ENCODE assay signal across 18 mouse cellular contexts in the genomic region with DNA sequence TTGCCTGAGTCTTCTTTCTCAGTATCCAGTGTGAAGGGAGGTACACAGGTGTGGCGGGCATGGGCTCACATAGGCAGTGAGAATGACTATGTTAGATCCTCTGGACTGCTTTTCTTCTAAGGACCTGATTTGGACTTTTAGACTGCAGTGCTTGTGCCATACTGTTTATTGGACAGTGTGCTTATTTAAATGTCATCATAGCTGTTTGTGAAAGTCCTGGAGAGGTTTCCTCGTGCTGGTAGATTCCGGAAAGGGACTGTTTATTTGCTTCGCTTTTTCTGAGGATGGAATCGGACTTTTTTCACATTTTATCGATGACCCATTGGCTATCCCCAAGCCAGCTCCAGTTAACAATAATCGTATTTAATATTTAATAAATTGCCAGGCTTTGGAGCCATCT. TPM values are rescaled to one million over a fixed set of nuclear protein-coding genes. Genes with fewer than 3 reads are reported as not detected.
DNase-seq lines count a peak whose midpoint lies in the region; ATAC-seq and TF ChIP-seq lines count a peak whose summit lies in the region.
"Had no signal": no experiment of that assay in that cellular context is flagged by ENCODE, and none has a peak within 500 bp of the region (broad histone marks: within the 10 kb centered on the region; RNA-seq: fewer than 3 reads in every experiment).

No protein-coding gene starts in this region.

- no peaks in the 10 kb centered on the region; the same call in 1 of the 2 replicates for H3K36me3 ChIP-seq in heart, embryonic 10.5 days
- no peaks in the 10 kb centered on the region for H3K36me3 ChIP-seq in liver, adult 2 months (ENCODE audit: control insufficient read depth, insufficient read depth, low read length)
- no peaks in the 10 kb centered on the region for H3K36me3 ChIP-seq in liver, embryonic 12.5 days
- H3K36me3 ChIP-seq in midbrain, embryonic 11.5 days (ENCODE audit: control insufficient read depth, insufficient read depth, low read length), result no peaks in the 10 kb centered on the region
- no peaks in the 10 kb centered on the region for H3K36me3 ChIP-seq in midbrain, postnatal 0 days (ENCODE audit: insufficient read depth, low read length)

- TF ChIP-seq POLR2A in liver, adult 2 months (IDR thresholded peaks at IDR 0.05; ENCODE audit: extremely low read depth, insufficient read depth, low read length), result no peak

- H3K27ac ChIP-seq in heart, embryonic 10.5 days, result no peak overlapping the region
- peak overlapping the region; percentile 97 for H3K27ac ChIP-seq in liver, adult 2 months (replicated peaks; ENCODE audit: insufficient read depth, low read depth, low read length)
- no peak overlapping the region for H3K27ac ChIP-seq in liver, embryonic 12.5 days
- H3K27ac ChIP-seq in midbrain, embryonic 11.5 days (ENCODE audit: low read depth, low read length), result no peak overlapping the region
- no peak overlapping the region for H3K27ac ChIP-seq in midbrain, postnatal 0 days (ENCODE audit: low read depth, low read length)

- no peak overlapping the region for H3K4me3 ChIP-seq in heart, embryonic 10.5 days
- no peak overlapping the region for H3K4me3 ChIP-seq in liver, adult 2 months (ENCODE audit: insufficient read depth, low read depth, low read length)
- no peak overlapping the region for H3K4me3 ChIP-seq in liver, embryonic 12.5 days
- no peak overlapping the region for H3K4me3 ChIP-seq in midbrain, embryonic 11.5 days (ENCODE audit: low read depth, low read length)
- H3K4me3 ChIP-seq in midbrain, postnatal 0 days (ENCODE audit: low read depth, low read length), result no peak overlapping the region

- H3K9me3 ChIP-seq in heart, embryonic 10.5 days, result no peaks in the 10 kb centered on the region
- H3K9me3 ChIP-seq in liver, embryonic 12.5 days (replicated peaks), result no peaks in the 10 kb centered on the region
- H3K9me3 ChIP-seq in midbrain, embryonic 11.5 days (ENCODE audit: control insufficient read depth, low read length), result no peaks in the 10 kb centered on the region
- H3K9me3 ChIP-seq in midbrain, postnatal 0 days (ENCODE audit: low read length), result no peaks in the 10 kb centered on the region
- H3K9me3 ChIP-seq: G1E had no signal

- ATAC-seq in liver, embryonic 12.5 days, result no peak
- ATAC-seq in midbrain, embryonic 11.5 days (ENCODE audit: low FRiP score), result no peak
- ATAC-seq in midbrain, postnatal 0 days (ENCODE audit: low FRiP score), result no peak
- ATAC-seq: activated CD4-positive, CD25-positive, alpha-beta regulatory T cell, adult 4 months; CD4-positive, CD25-positive, alpha-beta regulatory T cell, adult 4 months; Patski had no signal

- WGBS in heart, embryonic 10.5 days, result 90% methylated on average over 7 of the region's 7 CpGs
- 31% methylated on average over 7 of the region's 7 CpGs for WGBS in liver, adult 2 months
- WGBS in liver, embryonic 12.5 days (ENCODE audit: insufficient replicate concordance), result 82% methylated on average over 7 of the region's 7 CpGs
- WGBS in midbrain, embryonic 11.5 days, result 90% methylated on average over 7 of the region's 7 CpGs
- WGBS in midbrain, postnatal 0 days, result 79% methylated on average over 7 of the region's 7 CpGs

- DNase-seq in heart, adult 11 months, result peak; percentile 70
- no peak for DNase-seq in heart, embryonic 10.5 days (ENCODE audit: low spot score)
- peak; percentile 86 for DNase-seq in liver, adult 2 months (ENCODE audit: extremely low read depth, low read depth, low spot score)
- peak; percentile 51 for DNase-seq in midbrain, embryonic 11.5 days (ENCODE audit: low spot score, missing footprints)
- no peak for DNase-seq in midbrain, postnatal 0 days (ENCODE audit: low spot score)
- DNase-seq: adrenal gland, adult 2 months; adrenal gland, adult 8-10 months; adrenal gland, postnatal 10 days; adrenal gland, postnatal 14 days; adrenal gland, postnatal 25 days; adrenal gland, postnatal 36 days; B cell, adult 2 months had no signal

- no peak overlapping the region for H3K4me2 ChIP-seq in liver, embryonic 12.5 days
- H3K4me2 ChIP-seq in midbrain, embryonic 11.5 days, result no peak overlapping the region
- no peak overlapping the region for H3K4me2 ChIP-seq in midbrain, postnatal 0 days (ENCODE audit: low read depth, low read length, poor library complexity, severe bottlenecking)

- TF ChIP-seq CTCF in liver, adult 2 months (IDR thresholded peaks at IDR 0.05; ENCODE audit: low read depth, low read length), result no peak
- no peak for TF ChIP-seq CTCF in midbrain, postnatal 0 days (IDR thresholded peaks at IDR 0.05)

- no peaks in the 10 kb centered on the region for H3K79me2 ChIP-seq in liver, adult 2 months (ENCODE audit: control insufficient read depth, insufficient read depth, low read length)

- peak overlapping the region; percentile 62 for H3K9ac ChIP-seq in liver, adult 2 months (ENCODE audit: low read depth, low read length)
- H3K9ac ChIP-seq in liver, embryonic 12.5 days, result no peak overlapping the region
- H3K9ac ChIP-seq in midbrain, embryonic 11.5 days (ENCODE audit: low read length), result no peak overlapping the region
- no peak overlapping the region for H3K9ac ChIP-seq in midbrain, postnatal 0 days (replicated peaks; ENCODE audit: low read length, poor library complexity, severe bottlenecking)

- H3K27me3 ChIP-seq in heart, embryonic 10.5 days (ENCODE audit: insufficient read depth, poor library complexity, severe bottlenecking), result no peaks in the 10 kb centered on the region
- no peaks in the 10 kb centered on the region for H3K27me3 ChIP-seq in liver, adult 2 months (ENCODE audit: control insufficient read depth, insufficient read depth, low read length)
- no peaks in the 10 kb centered on the region for H3K27me3 ChIP-seq in liver, embryonic 12.5 days (replicated peaks)
- no peaks in the 10 kb centered on the region for H3K27me3 ChIP-seq in midbrain, embryonic 11.5 days (ENCODE audit: control insufficient read depth, insufficient read depth, low read length)
- H3K27me3 ChIP-seq in midbrain, postnatal 0 days (ENCODE audit: insufficient read depth, low read length), result no peaks in the 10 kb centered on the region
- H3K27me3 ChIP-seq: CH12.LX, Patski had no signal

- peaks cover 20% of the 10 kb centered on the region; the same call in 1 of the 2 replicates for H3K4me1 ChIP-seq in heart, embryonic 10.5 days
- peaks cover 19% of the 10 kb centered on the region for H3K4me1 ChIP-seq in liver, adult 2 months (ENCODE audit: control insufficient read depth, insufficient read depth, low read length)
- no peaks in the 10 kb centered on the region for H3K4me1 ChIP-seq in liver, embryonic 12.5 days
- H3K4me1 ChIP-seq in midbrain, embryonic 11.5 days (ENCODE audit: control insufficient read depth, insufficient read depth, low read length), result no peaks in the 10 kb centered on the region
- H3K4me1 ChIP-seq in midbrain, postnatal 0 days (ENCODE audit: insufficient read depth, low read length), result no peaks in the 10 kb centered on the region

RNA-seq across cellular contexts. Expression of a gene that starts 50.7 kb away (rescaled TPM):
- polyA plus RNA-seq in heart, embryonic 10.5 days (2016; fragmentation: Nextera tagmentation; extraction: Ambion mirVana), result 11.3 and 12.8 TPM in 2 replicates
- 5.7 and 6.5 TPM in 2 replicates for total RNA-seq in liver, adult 2 months (2014; rRNA removed)
- 7.9 and 9.7 TPM in 2 replicates for polyA plus RNA-seq in liver, adult 2 months (2012; rRNA removed)
- polyA plus RNA-seq in liver, embryonic 12.5 days (2016; fragmentation: Nextera tagmentation; extraction: Ambion mirVana), result 4.5 and 4.9 TPM in 2 replicates
- polyA plus RNA-seq in midbrain, embryonic 11.5 days (2014; fragmentation: Nextera tagmentation; extraction: Ambion mirVana), result 7.1 and 9.8 TPM in 2 replicates
- 11.8 and 19.2 TPM in 2 replicates for total RNA-seq in midbrain, postnatal 0 days (2014; rRNA removed)
- polyA plus RNA-seq in midbrain, postnatal 0 days (2015; fragmentation: Nextera tagmentation; extraction: Ambion mirVana), result 10.7 and 11.5 TPM in 2 replicates

Comparison
In these comparisons a context has a peak if more than half of its experiments do, and no peak if none do; other contexts are left out.
1. DNase-seq: peak in heart, adult 11 months (single experiment), liver, adult 2 months (single experiment) and midbrain, embryonic 11.5 days (single experiment); none in heart, embryonic 10.5 days (single experiment) and midbrain, postnatal 0 days (single experiment).